Mouse (Mus musculus): ENCODE results near the gene Smpd4. TPM values are rescaled to one million over a fixed set of nuclear protein-coding genes. Genes with fewer than 3 reads are reported as not detected.

The Smpd4 gene
- polyA plus RNA-seq, 2 experiments, result 18.8 to 28.8 TPM

DNA sequence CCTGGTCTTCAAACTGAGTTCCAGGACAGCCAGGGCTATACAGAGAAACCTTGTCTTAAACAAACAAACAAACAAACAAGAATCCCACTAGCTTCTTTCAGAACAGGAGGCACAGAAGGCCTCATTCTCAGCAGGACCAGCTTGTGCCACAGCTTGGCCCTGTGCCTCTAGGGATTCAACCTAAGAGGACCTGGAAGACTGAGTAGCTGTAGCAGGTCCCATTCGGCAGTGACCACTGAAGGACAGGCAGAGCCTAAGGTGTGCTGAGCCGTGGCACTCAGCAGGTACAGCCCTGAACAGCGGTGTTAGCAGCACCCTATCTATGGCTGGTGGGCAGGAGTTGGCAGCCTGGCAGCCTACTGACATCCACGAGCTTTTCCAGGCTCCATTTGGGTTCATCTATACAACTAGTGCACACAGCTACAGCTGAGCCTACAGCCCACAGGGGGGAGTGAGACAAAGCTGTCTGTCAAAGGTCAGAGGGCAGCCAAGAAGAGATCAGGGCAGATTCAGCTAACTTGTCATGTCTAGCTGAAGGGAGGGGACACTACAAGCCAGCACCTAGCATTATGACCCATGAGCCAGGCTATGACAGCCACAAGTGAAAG lies 35.1 kb downstream of the Smpd4 start:
- Histone ChIP-seq H3K4me3 (ENCODE audit: insufficient read depth in 1 of 2, low read depth in 2 of 2, low read length in 2 of 2) (no peak overlapping the region), H3K9ac (replicated peaks) (no peak overlapping the region), H3K27ac (no peak overlapping the region), H3K36me3 (replicated peaks; ENCODE audit: control insufficient read depth, insufficient read depth, low read depth) (peaks cover 19% of the 10 kb centered on the region), H3K27me3 (ENCODE audit: control insufficient read depth, insufficient read depth, low read length) (no peaks in the 10 kb centered on the region), H3K4me2 (ENCODE audit: low read depth) (no peak overlapping the region), H3K4me1 (replicated peaks; ENCODE audit: control insufficient read depth in 2 of 2, insufficient read depth in 2 of 2, low read length in 1 of 2) (no peaks in the 10 kb centered on the region), H3K9me3 (ENCODE audit: control insufficient read depth, low read length) (no peaks in the 10 kb centered on the region)
- WGBS (ENCODE audit: insufficient replicate concordance), result 70% methylated on average over 4 of the region's 4 CpGs
- TF ChIP-seq EP300 (IDR thresholded peaks at IDR 0.05; ENCODE audit: low read depth), result no peak
- TF ChIP-seq CTCF (IDR thresholded peaks at IDR 0.05; ENCODE audit: low read depth), result no peak
- no peak for ATAC-seq (ENCODE audit: insufficient read depth)
- no peak for DNase-seq (ENCODE audit: low read depth in 3 of 3, low spot score in 3 of 3)

DNA sequence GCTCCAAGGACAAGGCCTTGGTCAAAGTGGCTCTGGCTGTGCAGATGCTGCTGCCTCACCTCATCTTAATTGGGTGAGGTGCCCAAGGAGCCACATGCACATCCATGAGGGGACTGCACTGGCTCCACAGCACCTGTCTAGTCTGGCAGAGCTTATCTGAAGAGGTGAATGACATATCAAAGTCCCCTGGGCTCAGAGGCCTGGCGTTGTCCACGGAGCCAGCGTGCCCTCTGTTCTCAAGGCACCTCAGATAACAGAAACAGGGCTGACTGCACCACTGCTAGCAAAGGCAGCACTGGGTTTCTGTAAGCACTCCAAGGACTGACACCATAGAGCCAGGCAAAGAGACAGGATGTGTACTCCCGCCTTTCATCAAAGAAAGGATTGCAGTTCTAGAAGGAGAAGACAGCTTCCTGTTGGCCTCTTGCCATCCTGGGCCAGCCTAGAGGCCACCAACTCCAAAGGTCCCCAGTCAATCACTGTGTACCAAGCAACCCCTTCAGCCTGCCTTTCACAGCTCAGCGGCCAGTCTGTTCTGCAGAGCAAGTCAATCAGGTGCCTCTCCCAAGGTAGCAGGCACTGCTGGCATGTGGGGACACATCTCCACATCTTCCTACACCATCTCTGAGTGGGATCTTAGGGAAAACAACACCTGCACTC lies 37.2 kb downstream of the Smpd4 start:
- Histone ChIP-seq H3K4me2 (ENCODE audit: low read depth) (no peak overlapping the region), H3K27ac (no peak overlapping the region), H3K9me3 (ENCODE audit: control insufficient read depth, low read length) (no peaks in the 10 kb centered on the region), H3K27me3 (ENCODE audit: control insufficient read depth, insufficient read depth, low read length) (no peaks in the 10 kb centered on the region), H3K36me3 (replicated peaks; ENCODE audit: control insufficient read depth, insufficient read depth, low read depth) (peaks cover 19% of the 10 kb centered on the region), H3K4me3 (ENCODE audit: insufficient read depth in 1 of 2, low read depth in 2 of 2, low read length in 2 of 2) (no peak overlapping the region), H3K4me1 (replicated peaks; ENCODE audit: control insufficient read depth in 2 of 2, insufficient read depth in 2 of 2, low read length in 1 of 2) (no peaks in the 10 kb centered on the region), H3K9ac (replicated peaks) (no peak overlapping the region)
- ATAC-seq (ENCODE audit: insufficient read depth), result no peak
- WGBS (ENCODE audit: insufficient replicate concordance), result 54% methylated on average over 5 of the region's 5 CpGs
- TF ChIP-seq CTCF (IDR thresholded peaks at IDR 0.05; ENCODE audit: low read depth) (no peak), EP300 (IDR thresholded peaks at IDR 0.05; ENCODE audit: low read depth) (no peak)
- DNase-seq (ENCODE audit: low read depth in 3 of 3, low spot score in 3 of 3), result no peak

DNA sequence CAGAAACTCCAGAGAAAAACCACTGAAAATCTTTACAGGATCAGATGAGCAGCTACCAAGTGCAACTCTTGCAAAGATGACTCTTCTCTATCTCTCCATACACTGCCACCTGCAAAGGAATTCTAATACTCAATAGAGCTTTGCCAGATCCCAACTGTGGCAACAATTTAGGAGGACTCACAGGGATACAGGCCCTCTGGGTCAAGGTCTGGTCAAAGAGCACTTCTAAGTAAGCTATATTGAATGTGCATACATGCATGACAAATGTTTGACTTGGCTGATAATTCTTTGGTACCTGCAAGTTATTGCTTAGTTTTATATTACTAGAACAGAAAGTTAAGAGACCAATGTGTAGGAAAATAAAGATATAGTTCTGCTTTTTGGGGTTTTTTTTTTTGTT lies 46.4 kb downstream of the Smpd4 start:
- peaks cover 8% of the 10 kb centered on the region for H3K36me3 ChIP-seq (replicated peaks; ENCODE audit: control insufficient read depth, insufficient read depth, low read depth)
- TF ChIP-seq EP300 (IDR thresholded peaks at IDR 0.05; ENCODE audit: low read depth) (no peak), CTCF (IDR thresholded peaks at IDR 0.05; ENCODE audit: low read depth) (no peak)
- H3K4me1 ChIP-seq (replicated peaks; ENCODE audit: control insufficient read depth in 2 of 2, insufficient read depth in 2 of 2, low read length in 1 of 2), result no peaks in the 10 kb centered on the region; a peak in 1 of 4 replicates
- no peaks in the 10 kb centered on the region for H3K27me3 ChIP-seq (ENCODE audit: control insufficient read depth, insufficient read depth, low read length)
- H3K9ac ChIP-seq (replicated peaks), result no peak overlapping the region
- no peak overlapping the region for H3K4me2 ChIP-seq (ENCODE audit: low read depth)
- no peak overlapping the region for H3K27ac ChIP-seq
- no peak for DNase-seq (ENCODE audit: low read depth in 3 of 3, low spot score in 3 of 3)
- ATAC-seq (ENCODE audit: insufficient read depth), result no peak
- no peaks in the 10 kb centered on the region for H3K9me3 ChIP-seq (ENCODE audit: control insufficient read depth, low read length)
- no peak overlapping the region for H3K4me3 ChIP-seq (ENCODE audit: insufficient read depth in 1 of 2, low read depth in 2 of 2, low read length in 2 of 2)

DNA sequence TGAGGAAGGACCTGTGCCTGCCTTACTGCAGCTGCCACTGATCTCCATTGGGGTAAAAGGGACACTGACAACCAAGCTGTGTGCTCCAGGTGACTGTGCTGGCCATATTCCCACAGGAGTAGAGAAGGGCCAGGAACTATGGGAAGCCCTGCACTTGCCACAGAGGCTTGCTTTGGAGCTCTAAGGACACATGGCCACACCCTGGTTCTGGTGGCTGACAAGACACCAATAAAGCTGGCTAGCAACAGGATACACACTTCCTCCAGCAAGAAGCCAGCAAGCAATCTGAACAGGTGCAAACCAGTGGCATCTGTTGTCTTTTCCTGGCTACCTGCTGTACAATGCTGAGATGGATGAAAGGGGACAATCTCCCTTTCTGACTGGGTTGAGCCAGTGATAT lies 50.7 kb downstream of the Smpd4 start:
- no peaks in the 10 kb centered on the region for H3K27me3 ChIP-seq (ENCODE audit: control insufficient read depth, insufficient read depth, low read length)
- ATAC-seq (ENCODE audit: insufficient read depth), result no peak
- H3K9me3 ChIP-seq (ENCODE audit: control insufficient read depth, low read length), result no peaks in the 10 kb centered on the region
- no peak overlapping the region for H3K4me2 ChIP-seq (ENCODE audit: low read depth)
- no peak for DNase-seq (ENCODE audit: low read depth in 3 of 3, low spot score in 3 of 3)
- H3K4me1 ChIP-seq (replicated peaks; ENCODE audit: control insufficient read depth in 2 of 2, insufficient read depth in 2 of 2, low read length in 1 of 2), result no peaks in the 10 kb centered on the region; a peak in 1 of 4 replicates
- H3K27ac ChIP-seq, result no peak overlapping the region
- no peak overlapping the region for H3K4me3 ChIP-seq (ENCODE audit: insufficient read depth in 1 of 2, low read depth in 2 of 2, low read length in 2 of 2)
- no peak overlapping the region for H3K9ac ChIP-seq (replicated peaks)
- TF ChIP-seq CTCF (IDR thresholded peaks at IDR 0.05; ENCODE audit: low read depth), result no peak
- no peak for TF ChIP-seq EP300 (IDR thresholded peaks at IDR 0.05; ENCODE audit: low read depth)
- H3K36me3 ChIP-seq (replicated peaks; ENCODE audit: control insufficient read depth, insufficient read depth, low read depth), result peaks cover 12% of the 10 kb centered on the region

Other genes with a start within 250 kb of the Smpd4 start
- 3.1 and 4.3 TPM in 2 replicates for gene Snap29, start 213.4 kb upstream of the Smpd4 start, polyA plus RNA-seq (2012; rRNA removed)
- 4.5 and 4.9 TPM in 2 replicates for gene Snap29, start 213.4 kb upstream of the Smpd4 start, polyA plus RNA-seq (2014; fragmentation: Nextera tagmentation; extraction: Ambion mirVana)
- gene Pi4ka, start 213.0 kb upstream of the Smpd4 start, polyA plus RNA-seq (2012; rRNA removed), result 15.9 and 19.0 TPM in 2 replicates
- gene Pi4ka, start 213.0 kb upstream of the Smpd4 start, polyA plus RNA-seq (2014; fragmentation: Nextera tagmentation; extraction: Ambion mirVana), result 13.7 and 16.8 TPM in 2 replicates
- 6.8 and 8.0 TPM in 2 replicates for gene Crkl, start 167.4 kb upstream of the Smpd4 start, polyA plus RNA-seq (2012; rRNA removed)
- gene Crkl, start 167.4 kb upstream of the Smpd4 start, polyA plus RNA-seq (2014; fragmentation: Nextera tagmentation; extraction: Ambion mirVana), result 18.8 and 25.0 TPM in 2 replicates
- 0.67 and 1.3 TPM in 2 replicates for gene Aifm3, start 129.7 kb upstream of the Smpd4 start, polyA plus RNA-seq (2012; rRNA removed)
- gene Aifm3, start 129.7 kb upstream of the Smpd4 start, polyA plus RNA-seq (2014; fragmentation: Nextera tagmentation; extraction: Ambion mirVana), result 0.53 and 0.99 TPM in 2 replicates
- 32.0 and 32.5 TPM in 2 replicates for gene Lztr1, start 110.7 kb upstream of the Smpd4 start, polyA plus RNA-seq (2012; rRNA removed)
- 15.5 and 17.2 TPM in 2 replicates for gene Lztr1, start 110.7 kb upstream of the Smpd4 start, polyA plus RNA-seq (2014; fragmentation: Nextera tagmentation; extraction: Ambion mirVana)
- 20.4 and 21.8 TPM in 2 replicates for gene Thap7, start 88.2 kb upstream of the Smpd4 start, polyA plus RNA-seq (2012; rRNA removed)
- gene Thap7, start 88.2 kb upstream of the Smpd4 start, polyA plus RNA-seq (2014; fragmentation: Nextera tagmentation; extraction: Ambion mirVana), result 19.7 and 24.5 TPM in 2 replicates
- 0.02 TPM in 1 of 2 replicates, not detected in the other for gene Lrrc74b, start 58.1 kb upstream of the Smpd4 start, polyA plus RNA-seq (2012; rRNA removed)
- 0.06 TPM in 1 of 2 replicates, not detected in the other for gene Lrrc74b, start 58.1 kb upstream of the Smpd4 start, polyA plus RNA-seq (2014; fragmentation: Nextera tagmentation; extraction: Ambion mirVana)
- gene P2rx6, start 57.5 kb upstream of the Smpd4 start, polyA plus RNA-seq (2012; rRNA removed), result 0.05 and 0.06 TPM in 2 replicates
- gene P2rx6, start 57.5 kb upstream of the Smpd4 start, polyA plus RNA-seq (2014; fragmentation: Nextera tagmentation; extraction: Ambion mirVana), result 0.13 TPM in 1 of 2 replicates, not detected in the other
- 1.1 and 2.0 TPM in 2 replicates for gene Slc7a4, start 36.1 kb upstream of the Smpd4 start, polyA plus RNA-seq (2012; rRNA removed)
- 1.3 and 1.8 TPM in 2 replicates for gene Slc7a4, start 36.1 kb upstream of the Smpd4 start, polyA plus RNA-seq (2014; fragmentation: Nextera tagmentation; extraction: Ambion mirVana)
- 1.6 and 2.5 TPM in 2 replicates for gene Ccdc74a, start 27.1 kb downstream of the Smpd4 start, polyA plus RNA-seq (2012; rRNA removed)
- gene Ccdc74a, start 27.1 kb downstream of the Smpd4 start, polyA plus RNA-seq (2014; fragmentation: Nextera tagmentation; extraction: Ambion mirVana), result 2.6 and 3.4 TPM in 2 replicates
- 18.0 and 20.6 TPM in 2 replicates for gene Med15, start 113.5 kb downstream of the Smpd4 start, polyA plus RNA-seq (2012; rRNA removed)
- 11.4 and 14.8 TPM in 2 replicates for gene Med15, start 113.5 kb downstream of the Smpd4 start, polyA plus RNA-seq (2014; fragmentation: Nextera tagmentation; extraction: Ambion mirVana)
- gene Klhl22, start 140.3 kb downstream of the Smpd4 start, polyA plus RNA-seq (2012; rRNA removed), result 13.1 and 14.0 TPM in 2 replicates
- 10.8 and 11.6 TPM in 2 replicates for gene Klhl22, start 140.3 kb downstream of the Smpd4 start, polyA plus RNA-seq (2014; fragmentation: Nextera tagmentation; extraction: Ambion mirVana)
- gene Scarf2, start 177.9 kb downstream of the Smpd4 start, polyA plus RNA-seq (2012; rRNA removed), result 3.4 and 4.3 TPM in 2 replicates
- 0.51 and 1.0 TPM in 2 replicates for gene Scarf2, start 177.9 kb downstream of the Smpd4 start, polyA plus RNA-seq (2014; fragmentation: Nextera tagmentation; extraction: Ambion mirVana)
- not detected in 2 replicates for gene B830017H08Rik, start 213.8 kb downstream of the Smpd4 start, polyA plus RNA-seq (2012; rRNA removed)
- not detected in 2 replicates for gene B830017H08Rik, start 213.8 kb downstream of the Smpd4 start, polyA plus RNA-seq (2014; fragmentation: Nextera tagmentation; extraction: Ambion mirVana)
- gene Car15, start 219.0 kb downstream of the Smpd4 start, polyA plus RNA-seq (2012; rRNA removed), result 1.3 and 1.6 TPM in 2 replicates
- gene Car15, start 219.0 kb downstream of the Smpd4 start, polyA plus RNA-seq (2014; fragmentation: Nextera tagmentation; extraction: Ambion mirVana), result not detected in 2 replicates